Mouse (Mus musculus): Measurements from ENCODE around the gene Leng8.

DNA sequence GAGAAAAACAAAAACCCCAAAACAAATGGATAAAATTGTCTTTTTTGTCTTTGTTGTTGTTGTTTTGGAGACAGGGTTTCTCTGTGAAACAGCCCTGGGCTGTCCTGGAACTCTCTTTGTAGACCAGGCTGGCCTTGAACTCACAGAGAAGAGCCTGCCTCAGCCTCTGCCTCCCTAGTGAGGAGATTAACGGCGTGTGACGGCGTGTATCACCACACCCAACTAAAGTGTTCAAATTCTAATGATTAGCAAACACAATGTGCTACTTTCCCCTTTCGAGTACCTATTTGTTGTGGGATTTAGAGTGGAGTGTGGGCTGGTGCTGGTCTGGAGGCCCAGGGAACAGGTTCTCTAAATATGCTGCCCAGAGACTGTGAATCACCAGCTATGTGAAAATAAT, 1.9 kb upstream of the Leng8 start:
- TF ChIP-seq CTCF (conservative IDR thresholded peaks at IDR 0.05; ENCODE audit: low read length), result no peak
- TF ChIP-seq POU5F1 (IDR thresholded peaks at IDR 0.05; ENCODE audit: borderline replicate concordance, low read length), result no peak

Measured in E14TG2a.4 (cell line).